Mouse (Mus musculus) testis, adult 2 months (tissue): ENCODE data around the gene Pkdcc. TPM values are rescaled to one million over a fixed set of nuclear protein-coding genes. Genes with fewer than 3 reads are reported as not detected.

ENCODE experiments used
- H3K27ac ChIP-seq: fragments of 200-500 bp; 2 replicates; pipeline ENCODE4 v1.5.1; 2012; ENCODE audit warnings: low read depth, low read length; ENCODE audit not compliant: control insufficient read depth, insufficient read depth
- H3K27me3 ChIP-seq: fragments of 200-500 bp; 2 replicates; pipeline ENCODE4 v1.6.1; 2012; ENCODE audit warnings: mild to moderate bottlenecking, low read length, moderate library complexity; ENCODE audit not compliant: control insufficient read depth, insufficient read depth
- H3K36me3 ChIP-seq: fragments of 200-500 bp; 2 replicates; pipeline ENCODE4 v1.6.1; 2012; ENCODE audit warnings: mild to moderate bottlenecking, low read length; ENCODE audit not compliant: control insufficient read depth, insufficient read depth
- H3K4me1 ChIP-seq: fragments of 200-500 bp; 2 replicates; pipeline ENCODE4 v1.6.1; 2012; ENCODE audit warnings: low read length; ENCODE audit not compliant: control insufficient read depth, insufficient read depth
- H3K4me3 ChIP-seq: fragments of 200-500 bp; 2 replicates; pipeline ENCODE4 v1.5.1; 2012; ENCODE audit warnings: low read depth, mild to moderate bottlenecking, low read length, moderate library complexity, mixed read lengths; ENCODE audit not compliant: control insufficient read depth
- CTCF ChIP-seq: fragments of 200-500 bp; IDR thresholded peaks from 2 replicates; pipeline ENCODE4 v1.5.1; 2012; ENCODE audit warnings: low read depth, mild to moderate bottlenecking, inconsistent platforms, low read length, moderate library complexity; ENCODE audit not compliant: control insufficient read depth, insufficient read depth, insufficient replicate concordance
- POLR2A ChIP-seq: fragments of 200-500 bp; IDR thresholded peaks from 2 replicates; pipeline ENCODE4 v1.6.1; 2012; ENCODE audit warnings: low read depth, mild to moderate bottlenecking, inconsistent platforms, low read length, moderate library complexity; ENCODE audit not compliant: control insufficient read depth
- polyA plus RNA-seq: library from polyadenylated mRNA; depleted of rRNA; stranded (reverse); fragments of >200 nt; gene quantifications from 2 replicates; pipeline ENCODE4 v1.2.3, GENCODE M21; 2012

The Pkdcc gene
- polyA plus RNA-seq, 1 experiment, result 31.5 TPM

- Histone ChIP-seq H3K4me3 (no peak overlapping the region), H3K36me3 (no peaks in the 10 kb centered on the region), H3K4me1 (no peaks in the 10 kb centered on the region), H3K27ac (no peak overlapping the region), H3K27me3 (no peaks in the 10 kb centered on the region)
- TF ChIP-seq POLR2A (no peak), CTCF (no peak)
These were observed 32.1 kb downstream of the Pkdcc start for GRCm38 (mm10) chr17:83247176-83247575.

- H3K27me3 ChIP-seq, result no peaks in the 10 kb centered on the region
- TF ChIP-seq CTCF (no peak), POLR2A (no peak)
- no peak overlapping the region for H3K27ac ChIP-seq
- no peaks in the 10 kb centered on the region for H3K36me3 ChIP-seq
- no peaks in the 10 kb centered on the region for H3K4me1 ChIP-seq
- no peak overlapping the region for H3K4me3 ChIP-seq
These were observed 33.4 kb downstream of the Pkdcc start for GRCm38 (mm10) chr17:83248467-83248866.

DNA sequence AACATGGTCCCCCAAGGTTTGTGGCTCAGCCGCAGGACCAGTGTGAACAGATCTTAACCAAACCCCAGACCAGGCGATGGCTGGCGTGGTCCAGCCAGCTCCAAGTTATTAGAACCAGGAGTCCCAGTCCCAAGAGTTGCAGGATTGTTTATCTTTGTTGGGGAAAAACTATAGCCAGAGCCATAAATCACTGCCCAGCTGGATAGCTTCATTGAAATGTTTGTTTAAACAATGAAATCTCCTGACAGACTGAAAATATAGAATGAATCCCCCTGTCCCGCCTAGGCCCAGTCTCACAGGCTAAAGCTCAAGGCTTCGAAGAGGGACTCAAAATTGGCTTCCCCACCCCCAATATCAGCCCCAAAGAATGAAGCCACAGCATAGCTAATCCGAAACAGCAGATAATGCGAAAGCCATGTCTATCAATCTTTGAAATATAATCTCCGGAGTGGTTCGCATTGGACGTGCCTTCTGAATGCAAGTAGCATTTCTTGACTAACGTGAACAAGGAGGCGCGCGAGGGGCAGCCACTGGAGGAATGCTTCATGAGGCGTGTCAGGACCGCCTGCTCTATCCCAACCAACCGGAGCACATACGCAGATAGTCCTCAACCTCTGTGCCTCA is 35.9 kb downstream of the Pkdcc start:
- Histone ChIP-seq H3K27ac (no peak overlapping the region), H3K27me3 (no peaks in the 10 kb centered on the region)

GRCm38 (mm10) chr17:83253051-83253649 is 38.1 kb downstream of the Pkdcc start:
- Histone ChIP-seq H3K27me3 (no peaks in the 10 kb centered on the region), H3K4me1 (no peaks in the 10 kb centered on the region), H3K36me3 (no peaks in the 10 kb centered on the region), H3K4me3 (no peak overlapping the region), H3K27ac (no peak overlapping the region)
- TF ChIP-seq POLR2A (no peak), CTCF (peak; percentile 37; the same call in 1 of the 2 replicates)

More for the DNA sequence above, 35.9 kb downstream of the Pkdcc start:
- TF ChIP-seq CTCF, result no peak
- no peak for TF ChIP-seq POLR2A
- Histone ChIP-seq H3K36me3 (no peaks in the 10 kb centered on the region), H3K4me1 (no peaks in the 10 kb centered on the region), H3K4me3 (no peak overlapping the region)

DNA sequence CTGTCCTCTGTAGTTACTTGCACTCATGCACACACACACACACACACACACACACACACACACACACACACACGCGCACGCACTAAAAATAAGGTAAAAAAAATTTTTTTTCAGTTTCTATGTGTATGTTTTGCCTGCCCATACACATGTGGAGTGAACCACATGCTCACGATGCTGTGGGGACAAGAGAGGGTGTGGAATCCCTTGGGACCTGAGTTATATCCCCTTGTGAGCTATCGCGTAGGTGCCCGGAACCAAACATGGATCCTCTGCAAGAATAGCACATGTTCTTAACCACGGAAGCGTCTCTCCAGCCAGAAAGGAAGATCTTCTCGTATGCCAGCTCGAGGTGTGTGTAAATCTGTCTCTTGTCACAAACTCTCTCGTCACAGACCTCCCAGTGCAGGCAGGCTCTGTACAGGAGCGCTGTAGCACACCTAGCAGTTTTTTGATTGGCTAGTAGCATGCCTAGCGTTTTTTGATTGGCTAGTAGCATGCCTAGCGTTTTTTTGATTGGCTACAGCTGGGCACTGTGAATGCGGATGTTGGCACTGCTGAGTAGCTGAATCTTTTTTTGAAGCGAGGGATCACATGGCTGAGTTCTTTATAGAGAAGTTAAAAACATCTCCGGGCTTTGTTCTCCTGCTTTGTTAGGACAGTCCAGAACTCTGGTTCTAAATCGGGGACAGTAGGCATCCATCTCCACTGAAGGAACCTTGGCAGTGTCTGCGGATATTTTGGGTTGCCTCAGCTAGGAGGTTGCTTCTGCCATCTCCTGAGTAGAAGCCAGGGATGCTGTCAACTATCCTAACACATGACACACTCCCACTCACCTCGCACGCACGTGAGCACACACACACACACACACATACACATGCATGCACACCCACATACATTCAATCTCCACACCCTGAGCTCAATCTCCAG is 52.4 kb downstream of the Pkdcc start:
- Histone ChIP-seq H3K27ac (no peak overlapping the region), H3K4me3 (peak overlapping the region; percentile 20; the same call in 1 of the 2 replicates), H3K4me1 (no peaks in the 10 kb centered on the region; the same call in 1 of the 2 replicates), H3K27me3 (no peaks in the 10 kb centered on the region), H3K36me3 (no peaks in the 10 kb centered on the region)
- TF ChIP-seq CTCF, result no peak

- no peak overlapping the region for H3K27ac ChIP-seq
- H3K36me3 ChIP-seq, result no peaks in the 10 kb centered on the region
- no peak overlapping the region for H3K4me3 ChIP-seq
- no peaks in the 10 kb centered on the region for H3K27me3 ChIP-seq
- H3K4me1 ChIP-seq, result peaks cover 15% of the 10 kb centered on the region
- no peak for TF ChIP-seq POLR2A
- peak; percentile 34; the same call in 1 of the 2 replicates for TF ChIP-seq CTCF
These were observed 56.4 kb downstream of the Pkdcc start for GRCm38 (mm10) chr17:83271509-83271908.

- Histone ChIP-seq H3K4me3 (no peak overlapping the region), H3K36me3 (no peaks in the 10 kb centered on the region), H3K27me3 (no peaks in the 10 kb centered on the region), H3K4me1 (peaks cover 20% of the 10 kb centered on the region), H3K27ac (no peak overlapping the region)
- TF ChIP-seq CTCF (no peak), POLR2A (no peak)
These were observed 57.5 kb downstream of the Pkdcc start for GRCm38 (mm10) chr17:83272641-83273040.
